Mouse (Mus musculus) left cerebral cortex, adult 11 months (tissue): ENCODE measurements around the gene Nckap5.
"Not testable (repeated sequence)": the region's sequence is repeated elsewhere in the genome, so short reads cannot be mapped to it uniquely, and the experiment has no call there.

ENCODE experiments used
- DNase-seq: peaks from one replicate; pipeline ENCODE4 v3.0.0; 2022; ENCODE audit warnings: low spot score

Nckap5 gene

GRCm38 (mm10) chr1:126168131-126168530 lies 662.5 kb downstream of the Nckap5 start:
- DNase-seq: no peak

- DNase-seq: no peak
Measured at GRCm38 (mm10) chr1:126167546-126167945, 663.1 kb downstream of the Nckap5 start.

GRCm38 (mm10) chr1:126159287-126159686 lies 671.3 kb downstream of the Nckap5 start:
- DNase-seq: no peak

- DNase-seq: no peak
Measured at GRCm38 (mm10) chr1:126155816-126156215, 674.8 kb downstream of the Nckap5 start.

- peak; percentile 44 for DNase-seq
Measured at GRCm38 (mm10) chr1:126153516-126154234, 676.9 kb downstream of the Nckap5 start.

- peak; percentile 5 for DNase-seq
Measured at GRCm38 (mm10) chr1:126152217-126152616, 678.4 kb downstream of the Nckap5 start.

- DNase-seq: no peak
Measured at GRCm38 (mm10) chr1:126149966-126150365, 680.6 kb downstream of the Nckap5 start.

- no peak for DNase-seq
Measured at GRCm38 (mm10) chr1:126135717-126136116, 694.9 kb downstream of the Nckap5 start.

GRCm38 (mm10) chr1:126132316-126132715 lies 698.3 kb downstream of the Nckap5 start:
- DNase-seq: no peak

- no peak for DNase-seq
Measured at GRCm38 (mm10) chr1:126129129-126129528, 701.5 kb downstream of the Nckap5 start.

- no peak for DNase-seq
Measured at GRCm38 (mm10) chr1:126123111-126123510, 707.5 kb downstream of the Nckap5 start.

GRCm38 (mm10) chr1:126120506-126120905 lies 710.1 kb downstream of the Nckap5 start:
- no peak for DNase-seq

GRCm38 (mm10) chr1:126116034-126116433 lies 714.6 kb downstream of the Nckap5 start:
- DNase-seq: no peak

- no peak for DNase-seq
Measured at GRCm38 (mm10) chr1:126105673-126106256, 724.8 kb downstream of the Nckap5 start.

- DNase-seq: no peak
Measured at GRCm38 (mm10) chr1:126094346-126094745, 736.3 kb downstream of the Nckap5 start.

GRCm38 (mm10) chr1:126091979-126092378 lies 738.6 kb downstream of the Nckap5 start:
- DNase-seq: not testable (repeated sequence)

GRCm38 (mm10) chr1:126087181-126087580 lies 743.4 kb downstream of the Nckap5 start:
- DNase-seq: no peak

- no peak for DNase-seq
Measured at GRCm38 (mm10) chr1:126076312-126076711, 754.3 kb downstream of the Nckap5 start.

GRCm38 (mm10) chr1:126070861-126071260 lies 759.7 kb downstream of the Nckap5 start:
- DNase-seq: no peak

GRCm38 (mm10) chr1:126051491-126051890 lies 779.1 kb downstream of the Nckap5 start:
- DNase-seq: no peak

- DNase-seq: no peak
Measured at GRCm38 (mm10) chr1:126042886-126043285, 787.7 kb downstream of the Nckap5 start.

- DNase-seq: no peak
Measured at GRCm38 (mm10) chr1:126027536-126027935, 803.1 kb downstream of the Nckap5 start.

GRCm38 (mm10) chr1:126024518-126024917 lies 806.1 kb downstream of the Nckap5 start:
- DNase-seq: peak; percentile 47

- DNase-seq: no peak
Measured at GRCm38 (mm10) chr1:126022959-126023358, 807.6 kb downstream of the Nckap5 start.
